Mouse (Mus musculus) R1 (cell line): Measurements from ENCODE around the gene Slc26a3.

ENCODE experiments used
- DNase-seq: peaks from one replicate; pipeline ENCODE4 v3.0.0-alpha.2; 2018; ENCODE audit warnings: low read depth, low spot score

Slc26a3 gene

GRCm38 (mm10) chr12:31390571-31390970 lies at the start of gene Slc26a3:
Slc26a3 (plus strand) TSS chr12:31390871.
- DNase-seq = no peak

DNA sequence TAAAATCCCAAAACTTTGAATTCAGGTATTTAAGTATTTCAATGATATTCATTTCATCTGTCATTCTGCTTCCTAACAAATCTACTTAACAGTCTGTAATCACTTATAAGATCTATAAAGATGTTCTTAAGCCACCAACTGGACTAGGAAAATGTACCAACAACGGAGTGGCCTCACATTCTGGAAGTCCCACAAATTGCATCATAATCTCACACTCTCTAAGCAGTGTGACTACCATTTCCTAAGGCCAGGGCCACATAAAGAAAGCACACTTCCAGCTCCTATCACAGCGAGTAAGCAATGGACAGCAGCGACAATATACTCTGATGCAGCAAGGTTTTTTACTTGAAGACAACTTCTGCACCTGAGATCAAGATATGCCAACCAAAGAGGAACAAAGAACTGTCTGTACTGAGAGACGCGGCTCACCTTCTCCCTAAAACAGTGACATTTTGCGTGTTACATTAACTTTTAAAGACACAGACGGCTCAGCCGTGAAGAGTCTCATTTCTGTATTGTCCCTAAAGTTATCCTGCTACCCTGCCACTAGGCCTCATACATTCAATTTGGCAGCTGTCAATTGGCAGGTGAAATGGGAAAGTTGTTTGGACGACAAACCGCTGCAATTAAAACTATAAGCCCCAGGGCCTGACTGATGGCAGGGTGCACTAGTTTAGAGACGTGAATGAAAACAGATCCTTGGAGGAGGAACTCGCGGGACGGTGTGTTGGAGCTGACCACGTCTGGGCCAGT lies 40.3 kb upstream of the Slc26a3 start:
- DNase-seq = no peak

- peak; percentile 97 for DNase-seq
These were observed 39.4 kb upstream of the Slc26a3 start, which contains the start of gene Dld for GRCm38 (mm10) chr12:31350944-31351928. Dld (minus strand) TSS chr12:31351453.

DNA sequence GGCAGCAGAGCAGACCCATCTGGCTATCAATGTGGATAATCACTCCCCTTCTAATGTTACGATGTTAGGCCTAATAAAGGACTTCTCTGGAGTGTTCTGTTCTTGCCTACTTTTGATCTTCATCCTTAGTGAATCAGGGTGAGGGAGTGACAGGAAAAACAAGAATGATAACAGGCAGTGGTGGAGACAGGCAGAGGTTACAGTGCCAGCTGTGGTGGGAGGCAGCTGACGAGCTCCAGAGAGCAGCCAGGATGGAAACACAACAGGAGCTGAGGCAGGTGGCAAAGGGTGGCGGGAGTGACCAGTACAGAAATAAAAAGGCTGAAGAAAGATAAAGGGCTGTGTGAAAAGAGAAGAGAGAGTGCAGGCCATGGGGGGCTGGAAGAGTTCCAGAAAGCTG lies 24.2 kb upstream of the Slc26a3 start:
- no peak for DNase-seq

GRCm38 (mm10) chr12:31367721-31368120 lies 22.9 kb upstream of the Slc26a3 start:
- no peak for DNase-seq

DNA sequence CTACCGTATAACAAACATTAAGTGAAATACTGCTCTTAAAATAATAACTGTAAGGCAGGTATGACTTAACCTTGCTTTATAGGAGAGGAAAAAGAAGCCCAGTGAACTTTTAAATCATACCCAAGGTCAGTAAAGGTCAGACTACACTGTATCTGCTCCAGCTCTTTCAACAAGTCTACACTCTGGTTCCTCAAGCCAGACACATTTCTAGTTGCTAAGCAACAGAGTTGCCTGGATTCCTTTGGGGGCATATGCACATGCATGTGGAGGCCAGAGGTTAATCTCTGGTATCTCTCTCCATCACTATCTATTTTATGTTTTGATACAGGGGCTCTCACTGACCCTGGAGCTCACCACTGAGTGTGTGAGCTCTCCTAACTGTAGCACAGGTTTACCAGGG lies 21.6 kb upstream of the Slc26a3 start:
- DNase-seq = peak; percentile 32

GRCm38 (mm10) chr12:31369656-31370055 lies 21.0 kb upstream of the Slc26a3 start:
- no peak for DNase-seq

GRCm38 (mm10) chr12:31374603-31375282 lies 15.9 kb upstream of the Slc26a3 start:
- DNase-seq = peak; percentile 79

- DNase-seq = peak; percentile 21
These were observed 15.4 kb upstream of the Slc26a3 start for GRCm38 (mm10) chr12:31375283-31375615.

DNA sequence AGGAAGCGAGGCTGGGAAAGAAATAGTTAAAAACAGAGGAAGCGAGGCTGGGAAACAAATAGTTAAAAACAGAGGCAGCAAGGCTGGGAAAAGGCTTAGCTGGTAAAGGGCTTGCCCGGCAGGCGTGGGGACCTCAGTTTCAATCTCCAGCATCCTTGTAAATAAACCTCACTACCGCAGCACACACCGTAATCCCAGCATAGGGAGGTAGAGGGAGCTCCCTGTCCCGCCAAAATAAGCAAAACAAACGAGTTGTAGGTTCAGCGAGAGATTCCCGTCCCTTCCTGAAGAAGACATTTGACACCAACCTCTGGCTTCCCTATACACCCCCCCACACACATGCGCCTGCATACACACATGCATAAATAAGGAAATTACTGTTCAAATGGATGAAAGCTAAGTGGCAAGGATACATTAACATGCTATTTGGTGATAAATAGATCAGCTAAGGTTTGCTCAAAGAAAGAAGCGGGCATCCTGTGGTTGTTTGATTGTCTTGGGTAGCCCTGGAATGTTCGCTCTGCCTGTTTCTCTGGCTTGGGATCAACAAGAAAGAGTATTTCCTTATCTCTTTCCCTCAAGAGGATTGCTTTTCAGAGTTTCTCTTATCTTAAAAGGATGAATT lies 14.2 kb upstream of the Slc26a3 start:
- DNase-seq = peak; percentile 53

GRCm38 (mm10) chr12:31377241-31377640 lies 13.4 kb upstream of the Slc26a3 start:
- DNase-seq = peak; percentile 18

DNA sequence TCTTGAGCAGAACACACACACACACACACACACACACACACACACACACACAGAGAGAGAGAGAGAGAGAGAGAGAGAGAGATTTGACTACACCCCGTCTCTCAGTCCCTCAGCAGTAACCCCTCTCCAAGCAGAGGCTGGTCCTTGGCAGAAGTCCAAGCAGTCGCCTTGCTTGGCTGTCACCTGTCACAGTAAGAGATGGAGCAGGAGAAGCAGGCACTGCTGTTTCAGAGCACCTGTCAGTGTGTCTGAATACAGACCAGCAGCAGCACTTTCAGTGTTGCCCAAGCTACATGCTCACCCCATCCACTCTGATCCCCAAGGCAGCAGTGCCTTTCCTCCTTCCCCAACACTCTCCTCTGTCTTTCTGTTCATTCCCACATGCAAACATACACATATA lies 9.8 kb upstream of the Slc26a3 start:
- DNase-seq = no peak

DNA sequence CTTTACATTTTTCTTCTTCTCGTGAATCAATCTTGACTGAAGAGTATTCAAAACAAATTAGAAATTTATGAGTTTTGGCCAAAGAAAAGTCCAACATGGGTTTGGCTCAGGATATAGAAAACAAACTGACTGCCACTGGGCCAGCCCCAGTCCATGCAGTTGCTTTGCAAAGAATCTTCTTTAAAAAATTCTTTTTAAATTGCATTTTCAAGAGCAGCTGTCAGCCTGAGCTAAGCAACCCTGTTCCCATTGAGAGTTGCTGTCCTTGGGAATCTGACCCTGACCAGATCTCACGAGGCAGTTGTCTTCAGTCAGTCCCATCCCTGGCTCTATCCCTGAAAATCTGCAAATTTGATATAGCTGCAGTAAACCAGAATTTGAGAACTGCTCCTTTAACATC lies 8.2 kb upstream of the Slc26a3 start:
- DNase-seq = no peak

GRCm38 (mm10) chr12:31387303-31387702 lies 3.4 kb upstream of the Slc26a3 start:
- no peak for DNase-seq

DNA sequence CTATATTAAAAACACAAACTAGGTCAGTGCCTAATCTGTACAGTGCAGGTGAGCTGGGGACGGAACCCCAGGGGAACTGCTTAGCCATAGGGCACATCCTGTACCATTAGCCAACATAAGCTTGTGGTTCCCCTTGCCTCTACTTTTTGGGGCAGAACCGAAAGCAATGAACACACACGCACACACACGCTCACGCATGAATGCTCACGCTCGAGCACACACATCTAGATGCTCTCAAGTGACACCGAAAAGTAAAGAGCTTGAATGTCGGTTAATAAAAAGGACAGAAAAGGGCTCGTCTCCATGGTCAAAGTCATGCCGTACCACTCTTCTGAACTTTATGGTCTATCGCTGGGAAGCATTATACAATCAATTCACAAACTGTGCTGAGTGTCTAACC lies 1.0 kb downstream of the Slc26a3 start:
- no peak for DNase-seq

DNA sequence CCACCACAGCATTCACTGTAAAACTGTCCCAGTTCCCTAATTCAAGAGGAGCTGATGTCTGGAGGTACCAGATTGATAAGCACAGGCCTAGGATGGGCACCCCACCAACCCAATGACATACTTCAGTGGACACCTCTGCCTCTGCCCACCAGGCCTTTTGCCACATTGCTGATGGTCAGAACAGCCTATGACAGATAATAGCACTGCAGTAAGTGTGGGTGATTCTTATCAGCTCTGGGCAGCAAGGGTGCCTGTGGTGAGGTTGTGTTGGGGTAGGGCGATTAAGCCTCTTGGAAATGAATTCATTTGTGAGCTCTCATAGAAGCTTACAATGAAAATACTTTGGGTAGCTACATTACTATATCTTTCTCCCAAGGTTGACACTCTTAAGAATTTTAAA lies 5.2 kb downstream of the Slc26a3 start:
- DNase-seq = no peak

DNA sequence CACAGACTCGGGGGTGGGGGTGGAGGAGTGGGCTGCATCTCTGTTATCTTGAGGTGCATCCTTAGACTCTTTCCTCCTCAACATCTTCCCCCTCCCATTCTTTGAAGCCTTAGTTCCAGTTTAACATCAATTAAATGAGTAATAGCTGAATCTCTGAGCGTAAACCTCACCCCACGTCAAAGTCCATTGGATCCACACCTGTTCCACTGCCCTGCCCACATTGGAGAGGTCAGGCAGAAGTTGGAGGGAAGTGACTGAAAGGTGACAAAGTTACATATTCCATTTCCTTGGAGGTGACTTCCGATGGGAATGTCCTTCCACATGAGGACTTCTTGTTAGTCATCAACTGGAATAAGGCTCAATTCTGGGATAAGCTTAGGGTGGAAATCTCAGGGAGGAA lies 7.0 kb downstream of the Slc26a3 start:
- DNase-seq = no peak

DNA sequence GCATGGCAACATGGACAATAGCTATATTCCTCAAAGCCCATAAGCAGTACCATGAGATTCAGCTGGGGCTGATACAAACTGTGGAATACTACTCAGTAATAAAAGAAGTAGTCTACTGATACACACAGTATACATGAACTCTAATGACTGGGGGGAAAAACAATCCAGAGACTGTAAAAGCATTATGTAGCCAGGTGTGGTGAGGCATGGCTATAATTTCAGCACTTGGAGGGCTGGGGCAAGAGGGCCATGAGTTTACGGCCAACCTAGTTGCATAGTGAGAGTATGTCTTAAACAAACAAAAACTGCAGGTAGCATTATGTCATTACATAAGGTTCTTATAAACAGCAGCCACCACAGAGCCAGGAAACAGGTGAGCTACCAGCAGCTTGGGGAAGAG lies 10.2 kb downstream of the Slc26a3 start:
- DNase-seq = no peak

DNA sequence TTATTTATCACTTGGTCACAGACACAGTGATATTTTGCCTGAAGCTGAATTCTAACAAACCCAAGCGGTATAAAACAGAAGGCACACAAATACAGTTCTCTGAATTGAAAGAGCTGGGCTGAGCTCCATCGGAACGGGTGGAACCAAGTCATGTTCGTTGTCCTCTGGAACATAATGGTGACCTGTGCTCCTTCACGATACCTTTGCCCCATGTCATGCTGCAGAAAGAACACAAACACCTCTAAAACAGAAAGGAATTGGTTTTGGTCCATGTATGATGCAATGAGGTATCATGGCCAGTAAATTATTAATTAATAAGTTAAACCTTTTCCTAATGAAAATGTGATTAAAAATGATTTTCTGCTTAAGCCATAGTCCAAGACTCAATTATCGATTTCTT lies 11.3 kb downstream of the Slc26a3 start:
- DNase-seq = no peak

DNA sequence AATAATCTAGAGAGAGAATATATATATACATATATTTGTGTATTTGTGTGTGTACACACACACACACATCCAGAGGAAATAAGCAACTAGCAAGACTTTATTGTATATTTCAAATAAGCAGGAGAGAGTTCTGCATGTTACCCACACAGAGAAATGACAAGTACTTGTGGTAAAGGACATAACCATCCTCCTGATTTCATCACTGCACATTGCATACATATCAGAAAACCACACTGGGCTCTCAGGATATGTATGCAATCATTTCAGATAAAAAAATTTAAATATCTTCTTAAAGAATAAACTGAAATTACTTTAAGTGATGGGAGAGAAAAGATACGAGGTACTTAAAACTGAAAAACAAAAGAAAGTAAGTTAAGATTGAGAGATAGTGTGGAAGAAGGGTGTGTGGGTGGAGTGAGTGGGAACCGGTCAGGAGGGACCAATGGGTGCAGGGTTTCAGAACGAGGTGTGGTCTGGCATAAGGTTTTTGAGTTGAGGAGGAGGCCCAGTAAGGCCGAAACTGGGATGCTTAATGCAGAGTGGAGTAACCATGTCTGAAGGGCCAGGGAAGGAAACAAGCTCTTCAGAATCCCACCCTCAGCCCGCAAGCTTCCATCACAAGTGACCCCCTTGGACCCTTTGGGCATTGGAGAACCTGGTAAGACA lies 14.0 kb downstream of the Slc26a3 start:
- no peak for DNase-seq

GRCm38 (mm10) chr12:31415971-31416370 lies 25.3 kb downstream of the Slc26a3 start:
- DNase-seq = no peak
